Mouse (Mus musculus) kidney, postnatal 0 days (tissue): ENCODE measurements around the gene Proz. TPM values are rescaled to one million over a fixed set of nuclear protein-coding genes. Genes with fewer than 3 reads are reported as not detected.

Source experiments
- ATAC-seq: fragments of 200-750 bp; cut with Nextera tagmentation; replicated peaks from 2 replicates; pipeline ENCODE4 v1.8.0; 2017; ENCODE audit warnings: low read depth, moderate number of reproducible peaks, moderate TSS enrichment, moderate library complexity; ENCODE audit not compliant: low FRiP score
- DNase-seq: peaks from one replicate; pipeline ENCODE4 v3.0.0-alpha.2; 2016; ENCODE audit warnings: low spot score
- H3K27ac ChIP-seq: fragments of 300-500 bp; sonication (generic); 2 replicates; pipeline ENCODE4 v1.5.1; 2014; ENCODE audit warnings: mild to moderate bottlenecking
- H3K27me3 ChIP-seq: fragments of 300-500 bp; sonication (generic); 2 replicates; pipeline ENCODE4 v1.6.1; 2014; ENCODE audit warnings: low read length, mixed read lengths; ENCODE audit not compliant: insufficient read depth
- H3K36me3 ChIP-seq: fragments of 300-500 bp; sonication (generic); 2 replicates; pipeline ENCODE4 v1.6.1; 2014; ENCODE audit warnings: low read length, mixed read lengths; ENCODE audit not compliant: insufficient read depth
- H3K4me1 ChIP-seq: fragments of 300-500 bp; sonication (generic); replicated peaks from 2 replicates; pipeline ENCODE4 v1.6.1; 2014; ENCODE audit warnings: antibody characterized with exemption, low read length, mixed read lengths; ENCODE audit not compliant: insufficient read depth
- H3K4me2 ChIP-seq: fragments of 300-500 bp; sonication (generic); 2 replicates; pipeline ENCODE4 v1.6.1; 2014; ENCODE audit warnings: mild to moderate bottlenecking, low read length, moderate library complexity, mixed read lengths
- H3K4me3 ChIP-seq: fragments of 300-500 bp; sonication (generic); replicated peaks from 2 replicates; pipeline ENCODE4 v1.5.1; 2014; ENCODE audit warnings: low read depth, low read length
- H3K9ac ChIP-seq: fragments of 300-500 bp; sonication (generic); 2 replicates; pipeline ENCODE4 v1.6.1; 2014; ENCODE audit warnings: low read depth, low read length
- H3K9me3 ChIP-seq: fragments of 300-500 bp; sonication (generic); replicated peaks from 2 replicates; pipeline ENCODE4 v1.6.1; 2016; ENCODE audit warnings: low read length, inconsistent platforms, mixed read lengths
- CTCF ChIP-seq: IDR thresholded peaks from 2 replicates; pipeline ENCODE4 v1.5.1; 2016; ENCODE audit warnings: antibody characterized with exemption, low read depth, mild to moderate bottlenecking, moderate library complexity
- WGBS: fragments of 180-500 bp; shearing (Covaris S2); extraction: QIAGEN DNeasy Blood & Tissue Kit; methylation state at CpG from one replicate; pipeline ENCODE4 v1.1.7; 2014; 5-methylcytosine and 5-hydroxymethylcytosine counted together
- polyA plus RNA-seq: library from polyadenylated mRNA; unstranded; fragments of >200 nt; fragmentation: Nextera tagmentation; extraction: Ambion mirVana; gene quantifications from 2 replicates; pipeline ENCODE4 v1.2.1, GENCODE M21; 2015

Proz gene
- polyA plus RNA-seq, 1 experiment from 2014 or later, result 1.4 TPM

- peak within 1 kb of the TSS; percentile 96 for H3K27ac ChIP-seq
- H3K9me3 ChIP-seq, result no peaks in the 10 kb centered on the region
- under 1% methylated on average over 79 of the region's 87 CpGs for WGBS
- peaks cover 7% of the 10 kb centered on the region; the same call in 1 of the 2 replicates for H3K4me1 ChIP-seq
- TF ChIP-seq CTCF, result peak; percentile 73
- no peaks in the 10 kb centered on the region for H3K27me3 ChIP-seq
- ATAC-seq, result peak; percentile 96
- H3K4me3 ChIP-seq, result peak within 1 kb of the TSS; percentile 98
- peak within 1 kb of the TSS; percentile 78 for H3K4me2 ChIP-seq
- H3K9ac ChIP-seq, result peak within 1 kb of the TSS; percentile 94
- H3K36me3 ChIP-seq, result no peaks in the 10 kb centered on the region
- DNase-seq, result peak; percentile 98
These were observed 44.6 kb downstream of the Proz start, which contains the start of the genes Pcid2 and Cul4a for GRCm38 (mm10) chr8:13105087-13105881. Gene Pcid2 (minus strand): TSS chr8:13105459. Gene Cul4a (plus strand): TSS chr8:13105621.

DNA sequence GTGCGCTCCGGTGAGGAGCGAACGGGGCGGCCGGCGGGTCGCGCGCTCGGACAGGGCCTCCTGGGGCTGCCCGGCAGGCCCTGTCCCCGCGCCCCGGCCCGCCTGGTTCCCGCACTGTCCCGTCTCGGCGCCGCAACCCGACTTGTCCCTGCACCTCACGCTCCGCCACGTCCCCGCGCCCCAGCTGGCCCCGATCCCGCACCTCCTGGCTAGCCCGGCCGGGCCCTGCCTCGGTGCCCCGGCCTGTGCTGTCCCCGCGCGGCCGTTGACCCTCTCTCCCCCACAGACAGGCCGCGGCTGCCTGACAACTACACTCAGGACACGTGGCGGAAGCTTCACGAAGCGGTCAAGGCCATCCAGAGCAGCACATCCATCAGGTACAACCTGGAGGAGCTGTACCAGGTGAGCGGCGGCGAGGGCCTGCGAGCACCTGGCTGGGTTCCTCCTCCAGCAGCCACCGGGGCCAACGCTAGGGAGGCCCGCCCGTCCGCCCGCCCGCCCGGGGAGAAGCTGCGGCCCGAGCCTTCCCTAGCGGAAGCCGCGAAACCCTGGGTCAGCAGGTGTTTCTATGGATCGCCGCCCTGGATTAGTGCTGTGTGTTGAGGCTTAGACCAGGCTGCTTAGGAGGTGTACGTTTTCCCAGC is 45.3 kb downstream of the Proz start:
- Histone ChIP-seq H3K27me3 (no peaks in the 10 kb centered on the region), H3K4me1 (peaks cover 7% of the 10 kb centered on the region; the same call in 1 of the 2 replicates), H3K36me3 (no peaks in the 10 kb centered on the region), H3K27ac (peak overlapping the region; percentile 89), H3K9me3 (no peaks in the 10 kb centered on the region), H3K4me2 (peak overlapping the region; percentile 78), H3K9ac (peak overlapping the region; percentile 94), H3K4me3 (peak overlapping the region; percentile 87)
- ATAC-seq (peak; percentile 57), DNase-seq (peak; percentile 54)
- 0% methylated on average over 44 of the region's 63 CpGs for WGBS
- no peak for TF ChIP-seq CTCF

DNA sequence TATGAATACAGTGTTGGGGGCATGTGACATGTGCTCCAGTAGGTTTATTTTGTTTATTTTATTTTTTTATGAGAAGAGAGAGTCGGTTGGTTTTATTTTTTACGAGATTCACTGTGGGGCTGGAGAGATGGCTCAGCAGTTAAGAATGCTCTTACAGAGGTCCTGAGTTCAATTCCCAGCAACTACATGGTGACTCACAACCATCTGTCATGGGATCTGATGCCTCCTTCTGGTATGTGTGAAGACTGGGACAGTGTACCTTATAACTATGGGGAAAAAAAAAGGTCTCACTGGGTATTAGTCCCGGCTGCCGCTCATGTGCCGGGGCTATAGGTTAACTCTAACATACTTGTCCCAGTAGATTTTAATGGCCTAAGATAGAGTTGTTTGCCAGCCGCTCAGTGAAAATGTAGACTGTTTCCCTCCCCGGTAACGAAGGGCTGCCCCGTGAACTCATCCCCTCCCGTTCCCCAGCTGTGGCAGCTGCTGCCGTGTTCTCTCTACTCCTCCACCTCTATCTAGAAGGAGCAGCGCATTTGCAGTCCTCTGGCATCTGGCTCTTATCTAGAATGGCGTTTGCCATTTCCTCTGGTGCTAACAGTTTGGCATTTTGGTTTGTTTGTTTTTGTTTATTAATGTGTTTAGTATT is 47.4 kb downstream of the Proz start:
- Histone ChIP-seq H3K4me1 (peaks cover 7% of the 10 kb centered on the region; the same call in 1 of the 2 replicates), H3K4me2 (no peak overlapping the region), H3K36me3 (no peaks in the 10 kb centered on the region), H3K27ac (no peak overlapping the region), H3K27me3 (no peaks in the 10 kb centered on the region), H3K4me3 (no peak overlapping the region), H3K9ac (no peak overlapping the region), H3K9me3 (no peaks in the 10 kb centered on the region)
- ATAC-seq (no peak), DNase-seq (no peak)
- WGBS, result 72% methylated on average over 13 of the region's 13 CpGs
- no peak for TF ChIP-seq CTCF

DNA sequence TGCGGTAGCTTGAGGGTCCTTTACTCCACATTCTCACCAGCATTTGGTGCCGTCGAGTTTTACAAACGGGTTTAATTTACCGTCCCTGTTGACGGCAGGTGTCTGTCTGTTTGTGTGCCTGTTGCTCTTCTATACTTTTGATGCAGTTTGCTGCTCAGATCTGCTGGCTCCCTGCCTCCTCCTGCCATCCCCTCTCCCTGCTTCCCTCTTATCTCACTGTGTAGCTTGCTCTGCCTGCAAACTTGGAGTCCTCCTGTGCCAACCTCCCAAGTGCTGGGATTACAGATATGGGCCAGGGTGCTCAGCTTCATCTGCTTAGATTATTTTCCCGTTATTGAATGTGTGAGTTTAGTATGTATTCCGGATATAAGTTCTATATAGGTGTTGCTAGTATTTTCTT is 48.3 kb downstream of the Proz start:
- DNase-seq (no peak), ATAC-seq (no peak)
- H3K27me3 ChIP-seq, result no peaks in the 10 kb centered on the region
- H3K4me3 ChIP-seq, result no peak overlapping the region
- H3K9me3 ChIP-seq, result no peaks in the 10 kb centered on the region
- no peak overlapping the region for H3K27ac ChIP-seq
- H3K9ac ChIP-seq, result no peak overlapping the region
- 87% methylated on average over 8 of the region's 8 CpGs for WGBS
- H3K4me1 ChIP-seq, result peaks cover 5% of the 10 kb centered on the region; the same call in 1 of the 2 replicates
- 0 out of 2 replicates have a peak, but pooled peaks cover 2% of the 10 kb centered on the region for H3K36me3 ChIP-seq
- no peak overlapping the region for H3K4me2 ChIP-seq
- TF ChIP-seq CTCF, result no peak

DNA sequence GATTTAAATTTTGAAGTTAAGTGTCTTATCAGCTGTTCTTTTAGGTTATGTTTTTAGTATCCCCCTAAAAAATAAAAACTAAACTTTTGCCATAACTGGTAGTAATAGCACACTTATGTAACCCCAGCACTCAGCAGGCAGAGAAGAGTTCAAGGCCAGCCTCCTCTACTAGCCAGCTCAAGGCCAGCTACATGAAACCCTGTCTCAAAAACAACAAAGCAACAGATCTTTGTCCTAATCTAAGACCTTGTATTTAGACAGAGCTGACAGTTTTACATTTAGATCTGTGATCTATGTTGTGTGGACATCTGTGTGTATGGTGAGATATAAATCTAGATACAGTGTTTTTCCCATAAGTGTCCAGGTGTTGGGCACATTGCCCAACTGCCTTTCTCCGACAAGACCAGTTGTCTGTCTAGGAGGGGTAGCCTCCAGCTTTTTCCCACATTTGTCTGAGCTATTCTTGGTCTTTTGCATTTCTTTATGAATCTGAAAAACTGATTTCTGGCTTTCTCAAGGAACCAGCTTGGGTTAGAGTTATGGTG is 48.8 kb downstream of the Proz start:
- Histone ChIP-seq H3K4me2 (no peak overlapping the region), H3K27me3 (no peaks in the 10 kb centered on the region), H3K27ac (no peak overlapping the region), H3K9me3 (no peaks in the 10 kb centered on the region), H3K36me3 (0 out of 2 replicates have a peak, but pooled peaks cover 3% of the 10 kb centered on the region), H3K4me3 (no peak overlapping the region), H3K9ac (no peak overlapping the region), H3K4me1 (0 out of 2 replicates have a peak, but pooled peaks cover 3% of the 10 kb centered on the region)
- WGBS, result 32% methylated on average over 1 of the region's 1 CpGs
- DNase-seq, result no peak
- TF ChIP-seq CTCF, result no peak
- no peak for ATAC-seq

GRCm38 (mm10) chr8:13111917-13112316 is 51.2 kb downstream of the Proz start:
- Histone ChIP-seq H3K4me3 (no peak overlapping the region), H3K9ac (no peak overlapping the region), H3K27me3 (no peaks in the 10 kb centered on the region), H3K9me3 (no peaks in the 10 kb centered on the region), H3K27ac (no peak overlapping the region), H3K36me3 (0 out of 2 replicates have a peak, but pooled peaks cover 3% of the 10 kb centered on the region), H3K4me1 (0 out of 2 replicates have a peak, but pooled peaks cover 3% of the 10 kb centered on the region), H3K4me2 (no peak overlapping the region)
- ATAC-seq (no peak), DNase-seq (no peak)
- TF ChIP-seq CTCF, result no peak
- WGBS, result 89% methylated on average over 11 of the region's 11 CpGs
